Mouse (Mus musculus): ENCODE measurements around the gene Fam47e. TPM values are rescaled to one million over a fixed set of nuclear protein-coding genes. Genes with fewer than 3 reads are reported as not detected.
"Not testable (repeated sequence)": the region's sequence is repeated elsewhere in the genome, so short reads cannot be mapped to it uniquely, and the experiment has no call there.

The Fam47e gene
- not detected for total RNA-seq (2021)
- long read RNA-seq, experiment 1 = 0 reads
- long read RNA-seq, experiment 2 = 0 reads

- DNase-seq = no peak
- intact Hi-C loops (cut with DNase I; ENCODE audit: low total_unique reads) = no loop called here
Observed at GRCm38 (mm10) chr5:92554891-92555511, at the start of gene Fam47e. TSS of gene Fam47e (plus strand) at chr5:92555069.

- peak; percentile 98 for DNase-seq
- intact Hi-C loops (cut with DNase I; ENCODE audit: low total_unique reads) = no loop called here
Observed at GRCm38 (mm10) chr5:92505402-92505865, 49.4 kb upstream of the Fam47e start.

- intact Hi-C loops (cut with DNase I; ENCODE audit: low total_unique reads) = no loop called here
- DNase-seq = peak; percentile 37
Observed at GRCm38 (mm10) chr5:92506301-92506729, 48.6 kb upstream of the Fam47e start.

- DNase-seq = no peak
- intact Hi-C loops (cut with DNase I; ENCODE audit: low total_unique reads) = no loop called here
Observed at GRCm38 (mm10) chr5:92506733-92507132, 48.1 kb upstream of the Fam47e start, which contains the start of gene Scarb2. TSS of gene Scarb2 (minus strand) at chr5:92506833.

- no peak for DNase-seq
- intact Hi-C loops (cut with DNase I; ENCODE audit: low total_unique reads) = no loop called here
Observed at GRCm38 (mm10) chr5:92508853-92509252, 46.0 kb upstream of the Fam47e start.

- intact Hi-C loops (cut with DNase I; ENCODE audit: low total_unique reads) = no loop called here
- no peak for DNase-seq
Observed at GRCm38 (mm10) chr5:92511256-92511655, 43.6 kb upstream of the Fam47e start.

GRCm38 (mm10) chr5:92512066-92512465, 42.8 kb upstream of the Fam47e start:
- intact Hi-C loops (cut with DNase I; ENCODE audit: low total_unique reads) = no loop called here
- DNase-seq = no peak

GRCm38 (mm10) chr5:92521131-92521530, 33.7 kb upstream of the Fam47e start:
- intact Hi-C loops (cut with DNase I; ENCODE audit: low total_unique reads) = not testable (repeated sequence)

GRCm38 (mm10) chr5:92524821-92525258, 30.0 kb upstream of the Fam47e start:
- intact Hi-C loops (cut with DNase I; ENCODE audit: low total_unique reads) = no loop called here
- DNase-seq = no peak

More at GRCm38 (mm10) chr5:92521131-92521530, 33.7 kb upstream of the Fam47e start:
- not testable (repeated sequence) for DNase-seq

- DNase-seq = no peak
- intact Hi-C loops (cut with DNase I; ENCODE audit: low total_unique reads) = no loop called here
Observed at GRCm38 (mm10) chr5:92539698-92540097, 15.2 kb upstream of the Fam47e start.

- intact Hi-C loops (cut with DNase I; ENCODE audit: low total_unique reads) = no loop called here
Observed at GRCm38 (mm10) chr5:92552611-92553010, 2.3 kb upstream of the Fam47e start.

GRCm38 (mm10) chr5:92553939-92554338, 930 bp upstream of the Fam47e start:
- intact Hi-C loops (cut with DNase I; ENCODE audit: low total_unique reads) = no loop called here
- no peak for DNase-seq

More at GRCm38 (mm10) chr5:92552611-92553010, 2.3 kb upstream of the Fam47e start:
- no peak for DNase-seq

- no peak for DNase-seq
- intact Hi-C loops (cut with DNase I; ENCODE audit: low total_unique reads) = no loop called here
Observed at GRCm38 (mm10) chr5:92554443-92554842, 426 bp upstream of the Fam47e start.

- no peak for DNase-seq
- intact Hi-C loops (cut with DNase I; ENCODE audit: low total_unique reads) = no loop called here
Observed at GRCm38 (mm10) chr5:92555905-92556304, 1.0 kb downstream of the Fam47e start.

GRCm38 (mm10) chr5:92557508-92557907, 2.6 kb downstream of the Fam47e start:
- no peak for DNase-seq

GRCm38 (mm10) chr5:92560201-92560600, 5.3 kb downstream of the Fam47e start:
- DNase-seq = no peak
- intact Hi-C loops (cut with DNase I; ENCODE audit: low total_unique reads) = no loop called here

More at GRCm38 (mm10) chr5:92557508-92557907, 2.6 kb downstream of the Fam47e start:
- intact Hi-C loops (cut with DNase I; ENCODE audit: low total_unique reads) = no loop called here

- intact Hi-C loops (cut with DNase I; ENCODE audit: low total_unique reads) = no loop called here
- DNase-seq = no peak
Observed at GRCm38 (mm10) chr5:92562002-92562401, 7.1 kb downstream of the Fam47e start.

- no peak for DNase-seq
- intact Hi-C loops (cut with DNase I; ENCODE audit: low total_unique reads) = no loop called here
Observed at GRCm38 (mm10) chr5:92571232-92571631, 16.4 kb downstream of the Fam47e start.

- intact Hi-C loops (cut with DNase I; ENCODE audit: low total_unique reads) = no loop called here
- DNase-seq = no peak
Observed at GRCm38 (mm10) chr5:92579559-92579958, 24.7 kb downstream of the Fam47e start.

- intact Hi-C loops (cut with DNase I; ENCODE audit: low total_unique reads) = no loop called here
- DNase-seq = no peak
Observed at GRCm38 (mm10) chr5:92585932-92586331, 31.1 kb downstream of the Fam47e start.

- DNase-seq = peak; percentile 16
- intact Hi-C loops (cut with DNase I; ENCODE audit: low total_unique reads) = no loop called here
Observed at GRCm38 (mm10) chr5:92595026-92595425, 40.2 kb downstream of the Fam47e start.

All from gastrocnemius, postnatal 14 days (tissue).